Mouse (Mus musculus) megakaryocyte-erythroid progenitor cell, adult 5-6 weeks (primary cell): Measurements from ENCODE around the gene Sla2. TPM values are rescaled to one million over a fixed set of nuclear protein-coding genes. Genes with fewer than 3 reads are reported as not detected.
"Not testable (repeated sequence)": the region's sequence is repeated elsewhere in the genome, so short reads cannot be mapped to it uniquely, and the experiment has no call there.

ENCODE experiments used
- ATAC-seq: replicated peaks from 2 replicates; pipeline ENCODE4 v1.8.0; 2016; ENCODE audit warnings: mild to moderate bottlenecking, inconsistent platforms; ENCODE audit not compliant: severe bottlenecking, poor library complexity, low FRiP score, low TSS enrichment
- total RNA-seq, 2 experiments: library from RNA; stranded (forward) in 1 of 2; stranded (reverse) in 1 of 2; fragments of 200-1000, 215-1000 nt in 1 of 2; fragments of >200 nt in 1 of 2; fragmentation: Nextera tagmentation in 1 of 2; gene quantifications; 2 replicates each; pipeline ENCODE4 v1.2.3; 2014 to 2017

Sla2 gene
- total RNA-seq (2014; fragmentation: Nextera tagmentation) (0.35 and 0.74 TPM in 2 replicates), total RNA-seq (2017) (1.7 and 1.8 TPM in 2 replicates)

DNA sequence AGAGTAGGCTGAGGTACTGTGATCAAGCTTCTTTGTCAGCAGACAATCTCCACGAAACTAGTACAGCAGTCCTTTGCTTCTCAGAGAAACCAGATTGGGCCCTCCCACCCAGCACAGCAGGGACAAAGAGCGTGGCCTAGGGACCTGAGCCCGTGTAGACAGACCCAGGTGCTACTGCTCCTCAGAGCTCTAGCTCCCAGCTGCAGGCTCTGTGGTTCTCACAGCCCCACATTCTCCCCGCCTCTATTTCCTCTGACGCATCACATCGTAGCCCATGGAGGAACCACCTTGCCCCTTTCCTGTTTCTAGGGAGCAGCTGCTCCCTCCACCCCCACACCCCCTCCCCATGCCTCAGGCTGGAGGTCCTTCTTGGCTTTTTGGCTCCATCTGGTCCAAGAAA lies at the start of gene Sla2:
Gene Sla2, minus strand, starts transcription at position 176 of the 400 bp plus-strand sequence.
- ATAC-seq, result no peak

GRCm38 (mm10) chr2:156935005-156935404 lies 48.0 kb upstream of the Sla2 start:
- no peak for ATAC-seq

GRCm38 (mm10) chr2:156933426-156933825 lies 46.4 kb upstream of the Sla2 start:
- no peak for ATAC-seq

DNA sequence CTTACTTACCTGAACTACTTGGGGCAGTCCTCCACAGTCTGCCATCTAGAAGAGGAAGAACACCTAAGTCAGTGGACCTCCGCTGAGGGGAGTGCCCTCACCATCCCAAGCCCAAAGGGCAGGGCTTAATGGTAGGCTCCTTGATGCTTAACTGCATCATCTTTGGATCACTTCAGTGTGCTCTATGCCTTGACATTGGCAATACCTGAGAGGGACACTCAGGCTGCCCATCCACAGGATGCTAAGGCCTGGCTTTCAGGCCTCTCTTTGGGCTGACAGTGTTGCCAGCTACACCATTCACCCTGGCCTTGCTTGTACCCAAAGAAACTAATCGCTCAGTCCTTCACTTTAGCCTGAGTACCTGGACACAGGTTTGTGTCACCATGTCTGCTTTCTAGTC lies 44.4 kb upstream of the Sla2 start:
- no peak for ATAC-seq

DNA sequence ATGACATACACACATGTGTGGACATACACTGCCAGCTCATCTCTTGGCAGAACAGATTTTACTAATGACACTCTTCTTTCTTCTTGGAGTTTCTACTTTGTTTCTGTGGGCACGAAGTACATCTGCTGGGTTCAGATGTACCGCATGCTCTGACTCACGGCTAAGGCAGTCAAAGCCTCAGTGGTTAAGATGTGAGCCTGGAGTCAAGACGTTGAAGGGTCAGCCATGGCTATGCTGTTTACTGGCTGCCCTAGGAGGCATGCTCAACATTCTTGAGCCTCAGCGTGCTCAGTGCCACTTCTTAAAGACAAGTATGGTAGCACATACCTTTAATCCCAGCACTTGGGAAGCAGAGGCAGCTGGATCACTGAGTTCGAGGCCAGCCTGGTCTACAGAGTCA lies 43.6 kb upstream of the Sla2 start:
- ATAC-seq, result no peak

DNA sequence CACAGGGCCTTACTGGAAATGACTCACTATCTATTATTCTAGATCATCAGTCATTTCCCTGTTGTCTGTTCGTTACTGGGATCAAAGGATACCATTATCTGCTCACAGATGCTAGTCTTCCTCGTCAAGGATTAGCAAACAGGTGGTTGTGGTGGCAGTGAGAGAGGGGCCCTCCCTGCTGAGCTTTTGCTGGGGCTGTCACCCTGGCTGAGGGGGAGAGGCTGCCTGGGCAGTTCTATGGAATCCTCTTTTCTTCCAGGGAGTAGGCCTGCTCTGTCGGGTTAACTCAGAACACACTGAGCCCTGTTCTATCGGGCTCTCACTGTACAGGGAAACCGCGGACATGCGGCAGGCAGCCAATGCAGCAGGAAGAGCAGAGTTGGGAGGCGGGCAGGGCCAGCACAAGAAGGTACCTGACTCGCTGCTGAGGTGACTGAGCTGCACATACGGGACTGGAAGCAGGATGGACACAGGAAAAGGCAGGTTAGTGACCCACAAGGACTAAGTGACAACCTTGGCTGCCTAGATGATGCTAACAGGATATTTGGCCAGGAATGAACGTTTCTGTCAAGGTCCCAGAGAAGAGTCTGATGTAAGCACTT lies 42.6 kb upstream of the Sla2 start:
- ATAC-seq, result no peak

- ATAC-seq, result no peak
Measured at GRCm38 (mm10) chr2:156928606-156929005, 41.6 kb upstream of the Sla2 start.

GRCm38 (mm10) chr2:156927663-156928062 lies 40.7 kb upstream of the Sla2 start:
- no peak for ATAC-seq

GRCm38 (mm10) chr2:156925611-156926010 lies 38.6 kb upstream of the Sla2 start:
- not testable (repeated sequence) for ATAC-seq

DNA sequence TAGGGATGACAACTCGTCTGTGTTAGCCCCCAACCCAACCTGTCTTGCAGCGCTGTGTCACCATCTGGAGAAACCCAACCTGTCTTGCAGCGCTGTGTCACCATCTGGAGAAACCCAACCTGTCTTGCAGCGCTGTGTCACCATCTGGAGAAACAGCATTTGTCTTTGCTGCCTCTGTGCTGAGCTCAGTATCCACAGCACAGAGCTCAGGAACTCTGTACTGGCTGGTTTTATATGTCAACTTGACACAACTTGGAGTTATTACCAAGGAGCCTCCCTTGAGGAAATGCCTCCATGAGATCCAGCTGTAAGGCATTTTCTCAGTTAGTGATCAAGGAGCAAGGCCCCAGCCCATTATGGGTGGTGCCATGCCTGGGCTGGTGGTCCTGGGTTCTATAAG lies 38.1 kb upstream of the Sla2 start:
- not testable (repeated sequence) for ATAC-seq

- ATAC-seq, result peak; percentile 62; the same call in 1 of the 2 replicates
Measured at GRCm38 (mm10) chr2:156924210-156924898, 37.4 kb upstream of the Sla2 start.

- ATAC-seq, result no peak
Measured at GRCm38 (mm10) chr2:156923057-156923456, 36.1 kb upstream of the Sla2 start.

DNA sequence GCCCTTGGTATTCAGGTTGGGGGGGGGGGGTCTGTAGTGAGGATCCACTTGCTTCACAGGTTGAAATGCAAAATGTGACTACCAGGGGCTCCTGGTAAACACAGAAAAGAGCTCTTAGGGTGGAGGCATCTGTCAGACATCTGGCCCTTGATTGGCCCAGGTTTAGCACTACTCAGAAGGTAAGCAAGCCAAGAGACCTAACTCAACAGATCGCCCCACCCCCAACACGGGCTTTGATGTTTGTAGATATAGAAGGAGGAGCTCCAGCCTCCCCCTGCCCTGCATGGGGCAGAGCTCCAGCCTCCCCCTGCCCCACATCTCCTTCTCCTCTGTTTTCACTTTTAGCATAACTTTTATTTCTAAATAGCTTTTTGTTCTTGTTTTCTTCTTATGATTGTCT lies 32.8 kb upstream of the Sla2 start:
- no peak for ATAC-seq

GRCm38 (mm10) chr2:156919191-156919590 lies 32.2 kb upstream of the Sla2 start:
- not testable (repeated sequence) for ATAC-seq

- ATAC-seq, result 0 out of 2 replicates have a peak, but pooled peaks have one; percentile 39
Measured at GRCm38 (mm10) chr2:156918562-156918961, 31.6 kb upstream of the Sla2 start.

DNA sequence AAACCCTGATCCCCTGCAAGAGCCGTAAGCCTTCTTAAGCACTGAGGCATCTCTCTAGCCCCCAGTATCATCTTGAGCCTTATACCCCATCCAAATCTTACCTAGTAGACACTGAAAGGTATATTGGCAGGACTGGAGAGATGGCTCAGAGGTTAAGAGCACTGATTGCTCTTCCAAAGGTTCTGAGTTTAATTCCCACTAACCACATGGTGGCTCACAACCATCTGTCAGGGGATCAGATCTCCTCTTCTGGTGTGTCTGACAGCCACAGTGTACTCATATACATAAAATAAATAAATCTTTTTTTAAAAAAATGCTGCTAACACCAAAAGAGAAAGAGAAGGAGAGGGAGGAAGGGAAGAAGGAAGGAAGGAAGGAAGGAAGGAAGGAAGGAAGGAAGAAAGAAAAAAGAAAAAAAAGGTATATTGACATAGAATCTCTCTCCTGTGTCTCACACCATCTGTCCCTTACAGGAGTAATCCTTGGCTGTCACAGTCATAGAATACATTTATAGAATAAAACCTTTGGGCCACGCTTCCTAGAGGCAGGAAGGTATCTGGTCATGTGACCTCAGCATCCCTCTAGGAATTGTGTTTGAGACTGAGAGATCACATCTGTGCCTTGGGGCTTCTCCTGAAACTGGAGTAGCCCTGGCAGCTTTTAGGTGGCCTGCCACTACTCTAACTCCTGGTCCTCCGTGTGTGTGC lies 29.6 kb upstream of the Sla2 start:
- no peak for ATAC-seq

DNA sequence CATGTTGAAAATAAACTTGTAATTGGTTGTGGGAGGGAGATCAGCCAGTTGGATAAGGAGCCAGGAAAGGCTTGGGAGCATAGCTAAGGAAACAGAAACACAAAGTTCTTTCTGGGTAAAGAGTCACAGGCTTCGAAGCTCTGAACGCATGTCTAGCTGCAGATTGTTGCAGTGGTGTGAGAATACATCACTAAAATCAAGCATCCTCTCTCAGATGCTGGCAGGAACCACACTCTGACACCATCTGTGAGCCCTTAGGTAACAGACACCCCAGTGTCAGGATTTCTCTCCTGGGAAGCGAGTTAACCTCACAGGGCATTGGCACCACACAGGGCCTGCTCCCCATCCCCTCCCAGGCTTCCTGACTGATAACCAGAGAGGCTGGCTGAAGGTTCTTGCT lies 28.6 kb upstream of the Sla2 start:
- ATAC-seq, result no peak

DNA sequence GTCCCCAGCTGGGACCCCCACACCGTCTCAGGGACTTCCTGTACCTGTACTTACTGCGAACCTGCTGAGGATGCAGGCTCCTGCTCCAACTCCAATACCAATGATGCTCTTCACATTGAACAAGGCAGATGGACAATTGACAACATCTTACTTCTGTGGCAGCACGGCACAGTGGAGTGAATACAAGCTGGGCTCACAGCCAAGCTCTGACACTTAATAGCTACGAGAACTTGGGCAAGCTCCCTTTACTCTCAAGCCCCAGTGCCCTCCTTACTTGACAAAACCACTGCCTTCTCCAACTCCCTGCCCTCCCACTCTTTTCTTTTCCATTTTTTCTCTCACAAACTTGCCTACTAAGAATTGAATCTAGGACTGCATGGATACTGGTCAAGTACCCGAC lies 26.2 kb upstream of the Sla2 start:
- ATAC-seq, result no peak

DNA sequence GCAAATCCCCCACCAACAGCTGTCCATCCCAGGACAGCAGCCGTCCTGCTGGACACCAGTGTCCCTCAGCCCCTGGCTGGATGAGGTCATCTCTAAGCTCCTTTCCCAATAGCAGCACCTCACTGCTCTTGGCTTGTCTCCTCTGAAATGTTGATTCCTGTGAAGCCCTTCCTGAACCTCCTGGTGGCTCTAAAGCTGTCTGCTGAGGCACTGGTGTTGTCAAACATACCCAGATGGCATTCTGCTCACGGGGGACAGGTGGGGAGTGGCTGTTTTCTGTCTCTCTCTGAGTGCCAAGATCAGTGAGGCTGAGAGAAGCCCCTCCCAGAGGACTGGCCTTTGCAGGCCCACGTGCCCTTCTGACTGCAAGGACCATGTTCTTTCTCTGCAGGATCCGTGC lies 18.9 kb upstream of the Sla2 start:
- not testable (repeated sequence) for ATAC-seq

DNA sequence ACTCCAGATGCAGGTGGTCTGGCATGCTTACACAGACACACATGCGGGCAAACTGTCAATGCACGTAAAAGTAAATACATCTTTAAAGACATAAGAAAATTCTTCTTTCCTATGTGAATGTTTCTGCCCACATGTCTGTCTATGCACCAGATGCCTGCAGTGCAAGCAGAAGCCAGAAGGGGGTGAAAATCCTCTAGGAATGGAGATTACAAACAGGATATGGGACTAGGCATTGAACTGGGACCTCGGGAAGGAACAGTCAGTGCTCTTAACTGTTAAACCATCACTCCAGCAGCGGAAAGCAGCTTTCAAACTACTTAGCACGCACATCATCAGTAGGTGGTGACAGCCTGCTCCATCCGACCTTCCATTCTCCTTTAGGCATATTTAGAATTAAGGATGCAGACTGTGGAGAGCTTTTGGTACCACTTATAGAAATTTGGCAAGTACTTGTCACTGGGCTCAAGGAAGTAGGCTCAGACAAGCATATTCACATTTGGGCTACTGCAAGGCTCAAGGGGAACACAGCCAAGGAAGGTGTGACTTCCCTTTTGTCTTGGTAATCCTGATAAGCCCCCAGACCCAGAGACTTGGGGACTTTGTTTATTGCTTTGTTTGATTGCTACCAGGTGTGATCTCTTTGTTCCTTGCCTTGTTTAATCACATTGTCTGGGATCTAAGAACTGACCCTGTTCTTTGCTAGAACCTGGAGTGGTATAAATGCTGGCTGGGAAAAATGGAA lies 18.2 kb upstream of the Sla2 start:
- no peak for ATAC-seq
